Mouse (Mus musculus) intestine, postnatal 0 days (tissue): ENCODE measurements at regions not wholly inside any gene's neighbourhood (a gene's known extent, or its start where the extent isn't known, plus 50 kb on each side); places are given as distances from the start of the nearest gene placed in this dataset.

ENCODE experiments used
- ATAC-seq: fragments of 200-750 bp; cut with Nextera tagmentation; 2 replicates; pipeline ENCODE4 v1.8.0; 2017; ENCODE audit warnings: mild to moderate bottlenecking, moderate TSS enrichment, moderate library complexity
- H3K27ac ChIP-seq: fragments of 300-500 bp; sonication (generic); 2 replicates; pipeline ENCODE4 v1.5.1; 2014; ENCODE audit warnings: mild to moderate bottlenecking, low read depth, low read length, moderate library complexity
- H3K27me3 ChIP-seq: fragments of 300-500 bp; sonication (generic); replicated peaks from 2 replicates; pipeline ENCODE4 v1.6.1; 2014; ENCODE audit warnings: low read length, mixed read lengths; ENCODE audit not compliant: control insufficient read depth, insufficient read depth
- H3K36me3 ChIP-seq: fragments of 300-500 bp; sonication (generic); 2 replicates; pipeline ENCODE4 v1.6.1; 2014; ENCODE audit warnings: mild to moderate bottlenecking, moderate library complexity; ENCODE audit not compliant: control insufficient read depth, insufficient read depth
- H3K4me1 ChIP-seq: fragments of 300-500 bp; sonication (generic); replicated peaks from 2 replicates; pipeline ENCODE4 v1.6.1; 2014; ENCODE audit warnings: antibody characterized with exemption, low read length, mixed read lengths; ENCODE audit not compliant: control insufficient read depth, insufficient read depth
- H3K4me2 ChIP-seq: fragments of 300-500 bp; sonication (generic); replicated peaks from 2 replicates; pipeline ENCODE4 v1.6.1; 2014; ENCODE audit warnings: low read depth, mild to moderate bottlenecking, moderate library complexity
- H3K4me3 ChIP-seq: fragments of 300-500 bp; sonication (generic); 2 replicates; pipeline ENCODE4 v1.5.1; 2014; ENCODE audit warnings: low read depth, low read length
- H3K9ac ChIP-seq: fragments of 300-500 bp; sonication (generic); 2 replicates; pipeline ENCODE4 v1.6.1; 2014; ENCODE audit warnings: mild to moderate bottlenecking, low read depth, low read length
- H3K9me3 ChIP-seq: fragments of 300-500 bp; sonication (generic); 2 replicates; pipeline ENCODE4 v1.6.1; 2016; ENCODE audit warnings: mixed run types; ENCODE audit not compliant: control insufficient read depth
- CTCF ChIP-seq: sonication (generic); IDR thresholded peaks from 2 replicates; pipeline ENCODE4 v1.5.1; 2016; ENCODE audit warnings: low read depth, mild to moderate bottlenecking, control low read depth, antibody characterized with exemption, moderate library complexity
- WGBS: fragments of 180-500 bp; shearing (Covaris S2); extraction: QIAGEN DNeasy Blood & Tissue Kit; methylation state at CpG from one replicate; pipeline ENCODE4 v1.1.7; 2014; 5-methylcytosine and 5-hydroxymethylcytosine counted together

- Histone ChIP-seq H3K27me3 (no peaks in the 10 kb centered on the region), H3K4me3 (no peak overlapping the region), H3K9ac (no peak overlapping the region), H3K36me3 (no peaks in the 10 kb centered on the region), H3K9me3 (no peaks in the 10 kb centered on the region), H3K4me1 (no peaks in the 10 kb centered on the region), H3K27ac (no peak overlapping the region), H3K4me2 (no peak overlapping the region)
- no peak for TF ChIP-seq CTCF
- no peak for ATAC-seq
- WGBS = 51% methylated on average over 11 of the region's 11 CpGs
These were observed 634.7 kb upstream of the 3110018I06Rik start for GRCm38 (mm10) chr12:106853711-106854240.

- H3K4me3 ChIP-seq = no peak overlapping the region
- H3K27me3 ChIP-seq = no peaks in the 10 kb centered on the region
- H3K4me1 ChIP-seq = no peaks in the 10 kb centered on the region
- TF ChIP-seq CTCF = no peak
- H3K9me3 ChIP-seq = no peaks in the 10 kb centered on the region
- H3K9ac ChIP-seq = no peak overlapping the region
- no peaks in the 10 kb centered on the region for H3K36me3 ChIP-seq
- no peak overlapping the region for H3K27ac ChIP-seq
- no peak overlapping the region for H3K4me2 ChIP-seq
- WGBS = 56% methylated on average over 2 of the region's 2 CpGs
- ATAC-seq = no peak
These were observed 632.9 kb upstream of the 3110018I06Rik start for GRCm38 (mm10) chr12:106855520-106855919.

- Histone ChIP-seq H3K4me3 (no peak overlapping the region), H3K4me2 (no peak overlapping the region), H3K9me3 (no peaks in the 10 kb centered on the region), H3K36me3 (no peaks in the 10 kb centered on the region), H3K27ac (no peak overlapping the region), H3K9ac (no peak overlapping the region), H3K27me3 (no peaks in the 10 kb centered on the region), H3K4me1 (no peaks in the 10 kb centered on the region)
- no peak for TF ChIP-seq CTCF
- ATAC-seq = no peak
- WGBS = 89% methylated on average over 5 of the region's 5 CpGs
These were observed 626.8 kb upstream of the 3110018I06Rik start for GRCm38 (mm10) chr12:106861638-106862037.

- 89% methylated on average over 8 of the region's 8 CpGs for WGBS
- H3K27me3 ChIP-seq = no peaks in the 10 kb centered on the region
- H3K27ac ChIP-seq = no peak overlapping the region
- no peak overlapping the region for H3K4me3 ChIP-seq
- no peak for ATAC-seq
- no peaks in the 10 kb centered on the region for H3K4me1 ChIP-seq
- H3K4me2 ChIP-seq = no peak overlapping the region
- no peak overlapping the region for H3K9ac ChIP-seq
- TF ChIP-seq CTCF = no peak
- H3K9me3 ChIP-seq = no peaks in the 10 kb centered on the region
- no peaks in the 10 kb centered on the region for H3K36me3 ChIP-seq
These were observed 624.4 kb upstream of the 3110018I06Rik start for GRCm38 (mm10) chr12:106864076-106864475.

- no peak for TF ChIP-seq CTCF
- Histone ChIP-seq H3K4me1 (no peaks in the 10 kb centered on the region), H3K4me2 (no peak overlapping the region), H3K27ac (no peak overlapping the region), H3K9me3 (no peaks in the 10 kb centered on the region), H3K4me3 (no peak overlapping the region), H3K27me3 (no peaks in the 10 kb centered on the region), H3K36me3 (no peaks in the 10 kb centered on the region), H3K9ac (no peak overlapping the region)
- 79% methylated on average over 6 of the region's 6 CpGs for WGBS
- no peak for ATAC-seq
These were observed 620.4 kb upstream of the 3110018I06Rik start for GRCm38 (mm10) chr12:106868036-106868435.

GRCm38 (mm10) chr12:106871481-106871880 lies 617.0 kb upstream of the 3110018I06Rik start:
- Histone ChIP-seq H3K36me3 (no peaks in the 10 kb centered on the region), H3K9me3 (no peaks in the 10 kb centered on the region), H3K27ac (no peak overlapping the region), H3K4me3 (no peak overlapping the region), H3K27me3 (no peaks in the 10 kb centered on the region), H3K4me1 (no peaks in the 10 kb centered on the region), H3K4me2 (no peak overlapping the region), H3K9ac (no peak overlapping the region)
- 58% methylated on average over 11 of the region's 11 CpGs for WGBS
- no peak for TF ChIP-seq CTCF
- ATAC-seq = no peak
